Mouse (Mus musculus) CH12.LX (cell line): ENCODE measurements around the gene Drosha.

Experiments used
- CHD2 ChIP-seq: IDR thresholded peaks from 2 replicates; pipeline ENCODE4 v1.6.1; 2011; ENCODE audit warnings: low read length, improper control_type of control experiment
- CTCF ChIP-seq, 2 experiments: IDR thresholded peaks in 1 of 2; conservative IDR thresholded peaks in 1 of 2; 2 replicates each; pipeline ENCODE4 v1.5.1; 2011 to 2012; ENCODE audit warnings: low read depth in 2 of 2, low read length in 2 of 2, improper control_type of control experiment in 1 of 2, inconsistent platforms in 1 of 2, mild to moderate bottlenecking in 1 of 2, moderate library complexity in 1 of 2
- EP300 ChIP-seq: IDR thresholded peaks from 2 replicates; pipeline ENCODE4 v1.6.1; 2011; ENCODE audit warnings: low read length, improper control_type of control experiment
- JUN ChIP-seq: IDR thresholded peaks from 2 replicates; pipeline ENCODE4 v1.6.1; 2011; ENCODE audit warnings: low read depth, mild to moderate bottlenecking, low read length, improper control_type of control experiment, moderate library complexity; ENCODE audit not compliant: insufficient read depth
- JUND ChIP-seq: conservative IDR thresholded peaks from 2 replicates; pipeline ENCODE4 v1.6.1; 2011; ENCODE audit warnings: low read depth, low read length, improper control_type of control experiment
- MAZ ChIP-seq: IDR thresholded peaks from 2 replicates; pipeline ENCODE4 v1.6.1; 2012; ENCODE audit warnings: low read depth, mild to moderate bottlenecking, inconsistent platforms, low read length, improper control_type of control experiment, moderate library complexity
- MYC ChIP-seq: IDR thresholded peaks from 2 replicates; pipeline ENCODE4 v1.6.1; 2011; ENCODE audit warnings: low read depth, mild to moderate bottlenecking, improper control_type of control experiment, low read length
- NRF1 ChIP-seq: IDR thresholded peaks from 2 replicates; pipeline ENCODE4 v1.6.1; 2014; ENCODE audit warnings: low read depth, mild to moderate bottlenecking, inconsistent platforms, low read length, improper control_type of control experiment, moderate library complexity
- POLR2A ChIP-seq: IDR thresholded peaks from 2 replicates; pipeline ENCODE4 v1.6.1; 2011; ENCODE audit warnings: low read depth, mild to moderate bottlenecking, improper control_type of control experiment, low read length
- SMC3 ChIP-seq: IDR thresholded peaks from 2 replicates; pipeline ENCODE4 v1.6.1; 2011; ENCODE audit warnings: low read depth, low read length, improper control_type of control experiment
- ZC3H11A ChIP-seq: IDR thresholded peaks from 2 replicates; pipeline ENCODE4 v1.6.1; 2012; ENCODE audit warnings: low read depth, mild to moderate bottlenecking, inconsistent platforms, low read length, improper control_type of control experiment

GRCm38 (mm10) chr15:12832599-12832998 is 8.0 kb downstream of the Drosha start:
- TF ChIP-seq CTCF (conservative IDR thresholded peaks at IDR 0.05 in 1 of 2, IDR thresholded peaks at IDR 0.05 in 1 of 2; ENCODE audit: low read depth in 2 of 2, low read length in 2 of 2) (no peak), CHD2 (no peak), ZC3H11A (no peak), JUND (no peak), MYC (no peak), MAZ (no peak), SMC3 (no peak), EP300 (no peak), JUN (no peak), NRF1 (no peak), POLR2A (no peak)
